Mouse (Mus musculus): ENCODE data around the gene Gm4559.
"Not testable (repeated sequence)": the region's sequence is repeated elsewhere in the genome, so short reads cannot be mapped to it uniquely, and the experiment has no call there.

DNA sequence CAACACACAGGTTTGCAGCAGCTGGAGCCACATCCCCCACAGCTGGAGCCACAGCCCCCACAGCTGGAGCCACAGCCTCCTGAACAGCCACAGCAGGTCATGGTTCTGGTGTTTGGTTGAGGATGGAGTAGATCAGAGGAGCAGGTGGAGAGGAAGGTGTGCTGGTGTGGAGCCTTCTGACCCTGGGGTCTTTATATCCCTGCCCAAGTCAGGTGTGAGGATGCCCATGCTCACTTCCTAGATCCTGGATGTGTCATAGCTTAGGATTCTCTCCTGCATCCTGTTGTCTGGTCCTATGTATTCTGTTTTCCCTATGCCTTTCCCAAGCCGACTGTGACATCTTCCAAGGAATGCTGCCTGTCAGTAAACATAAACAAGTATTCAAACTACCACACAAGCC, 15.9 kb downstream of the Gm4559 start, which contains the start of gene Gm2431:
- TF ChIP-seq HCFC1 (IDR thresholded peaks at IDR 0.05; ENCODE audit: borderline replicate concordance, insufficient read depth, low read length); ZC3H11A (IDR thresholded peaks at IDR 0.05; ENCODE audit: borderline replicate concordance, low read depth, low read length): not testable (repeated sequence)

All from ES-E14 (cell line).